Mouse (Mus musculus) thymus, adult 2 months (tissue): Measurements from ENCODE around the gene Prr12. TPM values are rescaled to one million over a fixed set of nuclear protein-coding genes. Genes with fewer than 3 reads are reported as not detected.

Experiments
- DNase-seq: peaks from one replicate; pipeline ENCODE4 v3.0.0; 2021
- H3K27ac ChIP-seq: fragments of 200-500 bp; 2 replicates; pipeline ENCODE4 v1.5.1; 2012; ENCODE audit warnings: low read length, control low read depth; ENCODE audit not compliant: control insufficient read depth, insufficient read depth
- H3K27me3 ChIP-seq: fragments of 200-500 bp; 2 replicates; pipeline ENCODE4 v1.6.1; 2012; ENCODE audit warnings: mild to moderate bottlenecking, low read length, moderate library complexity, mixed read lengths; ENCODE audit not compliant: control insufficient read depth, insufficient read depth
- H3K36me3 ChIP-seq: fragments of 200-500 bp; 2 replicates; pipeline ENCODE4 v1.6.1; 2012; ENCODE audit warnings: mild to moderate bottlenecking, low read length, moderate library complexity; ENCODE audit not compliant: control insufficient read depth, insufficient read depth
- H3K4me1 ChIP-seq: fragments of 200-500 bp; replicated peaks from 2 replicates; pipeline ENCODE4 v1.6.1; 2012; ENCODE audit warnings: low read length; ENCODE audit not compliant: control insufficient read depth, insufficient read depth
- H3K4me3 ChIP-seq: fragments of 200-500 bp; 2 replicates; pipeline ENCODE4 v1.5.1; 2012; ENCODE audit warnings: mild to moderate bottlenecking, low read length, control low read depth, moderate library complexity; ENCODE audit not compliant: control insufficient read depth, insufficient read depth
- CTCF ChIP-seq: fragments of 200-500 bp; IDR thresholded peaks from 2 replicates; pipeline ENCODE4 v1.5.1; 2012; ENCODE audit warnings: mild to moderate bottlenecking, control low read depth, low read length, moderate library complexity, borderline replicate concordance; ENCODE audit not compliant: control insufficient read depth, poor library complexity, insufficient read depth; ENCODE audit errors: extremely low read depth
- POLR2A ChIP-seq: fragments of 200-500 bp; IDR thresholded peaks from 2 replicates; pipeline ENCODE4 v1.6.1; 2012; ENCODE audit warnings: mild to moderate bottlenecking, low read length, control low read depth, moderate library complexity; ENCODE audit not compliant: control insufficient read depth, poor library complexity, insufficient read depth; ENCODE audit errors: extremely low read depth
- WGBS: fragments of 180-500 bp; shearing (Covaris S2); methylation state at CpG from one replicate; pipeline ENCODE4 v1.1.7; 2018; 5-methylcytosine and 5-hydroxymethylcytosine counted together
- polyA plus RNA-seq: library from polyadenylated mRNA; depleted of rRNA; stranded (reverse); fragments of >200 nt; gene quantifications from 2 replicates; pipeline ENCODE4 v1.2.3, GENCODE M21; 2012

The Prr12 gene
- polyA plus RNA-seq, 1 experiment: 32.7 TPM

DNA sequence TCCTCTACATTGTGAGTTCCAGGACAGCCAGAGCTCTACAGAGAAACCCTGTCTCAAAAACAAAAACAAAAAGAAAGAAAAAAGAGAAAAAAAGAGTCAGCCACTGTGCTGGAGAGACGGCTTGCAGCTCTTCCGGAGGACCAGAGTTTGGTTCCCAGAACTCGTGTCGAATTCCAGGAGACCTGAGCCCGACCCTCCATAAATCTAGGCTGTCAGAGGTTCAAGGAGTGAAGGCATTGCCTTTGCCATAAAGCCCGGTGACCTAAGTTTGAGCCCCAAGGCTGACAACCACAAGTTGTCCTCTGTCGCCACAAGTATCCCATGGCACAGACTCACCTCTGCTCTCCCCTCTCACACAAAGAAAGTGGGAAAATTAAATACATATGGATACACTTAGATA lies 41.4 kb upstream of the Prr12 start:
- TF ChIP-seq POLR2A: no peak
- TF ChIP-seq CTCF: no peak
- Histone ChIP-seq H3K4me1 (peaks cover 20% of the 10 kb centered on the region), H3K36me3 (no peaks in the 10 kb centered on the region), H3K27me3 (peaks cover 10% of the 10 kb centered on the region), H3K27ac (no peak overlapping the region), H3K4me3 (no peak overlapping the region)
- no peak for DNase-seq
- 91% methylated on average over 7 of the region's 7 CpGs for WGBS

- H3K4me1 ChIP-seq: peaks cover 20% of the 10 kb centered on the region
Measured at GRCm38 (mm10) chr7:45093516-45093905, 40.8 kb upstream of the Prr12 start.

DNA sequence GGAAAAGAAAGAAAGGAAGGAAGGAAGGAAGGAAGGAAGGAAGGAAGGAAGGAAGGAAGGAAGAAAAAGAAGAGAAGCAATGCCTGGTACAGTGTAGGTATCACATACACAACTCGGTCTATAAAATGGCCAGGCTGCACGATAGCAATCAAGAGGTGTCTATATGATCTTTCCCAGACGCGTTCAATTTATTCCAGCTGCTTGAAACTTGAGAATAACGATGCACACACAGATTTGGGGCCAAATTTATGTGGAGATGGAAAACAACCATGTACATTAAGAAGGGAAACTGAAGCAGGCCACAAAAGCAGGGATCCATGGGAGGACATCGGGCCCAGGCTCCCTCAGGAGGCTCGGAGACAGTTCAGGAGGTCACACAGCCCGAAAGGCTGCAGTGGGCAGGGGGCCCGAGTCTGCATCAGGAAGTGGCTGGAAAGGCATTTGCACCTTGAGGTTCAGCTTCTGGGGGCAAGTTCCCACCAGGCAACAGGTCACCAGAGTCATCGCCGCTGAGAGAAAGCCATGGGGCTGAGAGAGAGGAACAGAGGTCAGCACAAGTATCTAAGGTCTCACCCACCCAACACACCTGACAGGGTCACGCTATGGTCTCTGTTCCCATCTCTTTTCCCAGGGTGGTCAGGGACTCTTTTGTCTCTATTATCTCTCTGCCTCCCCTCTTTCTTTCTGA lies 40.3 kb upstream of the Prr12 start:
- WGBS: 80% methylated on average over 12 of the region's 12 CpGs
- H3K4me3 ChIP-seq: no peak overlapping the region
- peaks cover 10% of the 10 kb centered on the region for H3K27me3 ChIP-seq
- DNase-seq: no peak
- peaks cover 20% of the 10 kb centered on the region for H3K4me1 ChIP-seq
- no peak overlapping the region for H3K27ac ChIP-seq
- no peaks in the 10 kb centered on the region for H3K36me3 ChIP-seq
- TF ChIP-seq POLR2A (no peak), CTCF (no peak)

More at GRCm38 (mm10) chr7:45093516-45093905, 40.8 kb upstream of the Prr12 start:
- WGBS: 56% methylated on average over 17 of the region's 18 CpGs
- TF ChIP-seq CTCF (no peak), POLR2A (no peak)
- Histone ChIP-seq H3K36me3 (no peaks in the 10 kb centered on the region), H3K4me3 (no peak overlapping the region), H3K27me3 (peaks cover 10% of the 10 kb centered on the region), H3K27ac (no peak overlapping the region)
- DNase-seq: no peak

DNA sequence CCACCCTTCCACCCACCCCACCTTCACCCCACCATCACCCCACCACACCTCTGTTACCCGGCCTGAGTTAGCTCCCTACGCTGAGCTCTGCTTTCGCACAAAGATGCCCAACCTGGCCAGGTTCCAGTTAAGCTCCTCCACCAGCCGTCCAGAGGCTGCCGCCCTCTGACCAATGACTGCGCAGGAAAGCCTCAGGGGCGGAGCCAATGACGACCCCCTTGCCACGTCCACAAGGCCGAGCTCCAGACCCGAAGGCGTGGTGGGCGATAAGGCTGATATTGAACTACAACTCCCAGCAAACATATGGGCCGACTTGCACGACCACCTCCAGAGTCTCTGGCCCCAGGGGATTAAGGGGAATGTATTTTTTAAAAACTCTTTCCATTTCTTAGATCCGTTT lies 39.4 kb upstream of the Prr12 start, which contains the start of gene Rcn3:
TSS of gene Rcn3 (minus strand) at position 174 of the 400 bp plus-strand sequence.
- no peak for DNase-seq
- H3K27ac ChIP-seq: no peak within 1 kb of the TSS
- H3K27me3 ChIP-seq: peaks cover 10% of the 10 kb centered on the region

DNA sequence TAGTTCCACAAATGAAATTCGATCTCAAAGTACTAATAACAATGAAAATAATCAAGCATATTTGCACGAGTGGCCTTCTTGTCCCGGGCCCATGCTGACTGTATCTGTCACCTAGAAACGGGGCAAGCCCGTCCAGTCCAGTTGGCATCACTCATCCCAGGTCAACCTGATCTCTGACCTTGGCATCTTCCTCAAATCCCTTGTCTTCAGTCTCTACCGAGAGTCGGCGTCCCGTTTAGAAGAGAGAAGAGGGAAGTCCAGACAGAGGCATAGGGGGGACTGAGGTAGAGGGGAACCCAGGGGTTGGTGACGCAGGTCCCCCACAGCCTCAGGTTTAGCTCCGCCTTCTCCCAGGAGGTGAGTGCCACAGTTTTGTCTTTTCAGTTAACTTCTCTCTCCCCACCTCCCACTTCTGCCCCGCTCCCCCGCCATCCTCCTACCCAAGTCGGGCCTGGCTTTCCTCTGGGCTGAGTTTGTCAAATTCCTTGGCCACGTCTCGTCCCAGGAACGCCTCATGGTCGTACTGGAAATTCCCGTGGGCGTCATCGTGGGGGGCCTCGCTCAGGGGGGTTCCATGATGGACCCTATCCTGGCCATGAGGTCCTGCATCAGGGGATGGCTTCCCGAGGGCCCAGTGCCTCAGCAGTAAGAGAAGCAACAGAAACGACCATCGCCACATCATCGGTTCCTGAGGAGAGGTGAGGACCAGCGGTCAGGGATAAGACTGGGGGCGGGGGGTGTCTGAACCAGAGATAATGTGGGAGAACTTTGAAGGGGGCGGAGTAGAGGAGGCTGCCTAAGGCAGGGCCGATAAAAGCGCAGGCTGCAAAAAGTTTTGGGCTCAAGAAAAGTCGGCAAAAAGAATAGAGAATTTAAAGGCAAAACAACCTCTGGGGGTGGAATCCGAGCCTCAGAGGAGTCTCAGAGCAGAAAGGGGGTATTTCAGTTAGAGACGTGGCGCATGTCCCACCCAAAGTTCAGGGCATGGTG lies 38.6 kb upstream of the Prr12 start:
- Histone ChIP-seq H3K4me1 (peaks cover 20% of the 10 kb centered on the region), H3K36me3 (no peaks in the 10 kb centered on the region), H3K4me3 (peak overlapping the region; percentile 12), H3K27me3 (peaks cover 10% of the 10 kb centered on the region), H3K27ac (no peak overlapping the region)
- DNase-seq: no peak
- WGBS: 14% methylated on average over 35 of the region's 35 CpGs
- no peak for TF ChIP-seq POLR2A
- TF ChIP-seq CTCF: no peak

More for the DNA sequence above, 39.4 kb upstream of the Prr12 start, which contains the start of gene Rcn3:
- WGBS: 6% methylated on average over 16 of the region's 16 CpGs
- peaks cover 20% of the 10 kb centered on the region for H3K4me1 ChIP-seq
- H3K36me3 ChIP-seq: no peaks in the 10 kb centered on the region
- H3K4me3 ChIP-seq: peak within 1 kb of the TSS; percentile 12
- TF ChIP-seq CTCF: no peak
- TF ChIP-seq POLR2A: no peak

GRCm38 (mm10) chr7:45090251-45090977 lies 37.7 kb upstream of the Prr12 start:
- H3K27ac ChIP-seq: no peak overlapping the region
- peaks cover 10% of the 10 kb centered on the region for H3K27me3 ChIP-seq
- H3K4me3 ChIP-seq: no peak overlapping the region
- H3K4me1 ChIP-seq: peaks cover 20% of the 10 kb centered on the region
- 77% methylated on average over 13 of the region's 13 CpGs for WGBS
- H3K36me3 ChIP-seq: no peaks in the 10 kb centered on the region
- TF ChIP-seq CTCF (no peak), POLR2A (no peak)
- no peak for DNase-seq
